Mouse (Mus musculus) limb, embryonic 13.5 days (tissue): ENCODE data around the gene Hyls1. TPM values are rescaled to one million over a fixed set of nuclear protein-coding genes. Genes with fewer than 3 reads are reported as not detected.

Source experiments
- ATAC-seq: fragments of 200-750 bp; cut with Nextera tagmentation; 2 replicates; pipeline ENCODE4 v1.8.0; 2017; ENCODE audit warnings: low read depth, moderate number of reproducible peaks, moderate TSS enrichment; ENCODE audit not compliant: low FRiP score
- H3K27ac ChIP-seq: fragments of 300-500 bp; sonication (generic); 2 replicates; pipeline ENCODE4 v1.5.1; 2015; ENCODE audit warnings: inconsistent platforms, mild to moderate bottlenecking, moderate library complexity
- H3K27me3 ChIP-seq: fragments of 300-500 bp; sonication (generic); 2 replicates; pipeline ENCODE4 v1.6.1; 2015; ENCODE audit warnings: mild to moderate bottlenecking, inconsistent platforms
- H3K36me3 ChIP-seq: fragments of 300-500 bp; sonication (generic); 2 replicates; pipeline ENCODE4 v1.6.1; 2015; ENCODE audit warnings: inconsistent platforms, mild to moderate bottlenecking, moderate library complexity
- H3K4me1 ChIP-seq: fragments of 300-500 bp; sonication (generic); 2 replicates; pipeline ENCODE4 v1.6.1; 2015; ENCODE audit warnings: inconsistent platforms
- H3K4me2 ChIP-seq: fragments of 300-500 bp; sonication (generic); replicated peaks from 2 replicates; pipeline ENCODE4 v1.6.1; 2015; ENCODE audit warnings: inconsistent platforms, mild to moderate bottlenecking, moderate library complexity
- H3K4me3 ChIP-seq: fragments of 300-500 bp; sonication (generic); 2 replicates; pipeline ENCODE4 v1.5.1; 2015; ENCODE audit warnings: moderate library complexity, mild to moderate bottlenecking, inconsistent platforms
- H3K9ac ChIP-seq: fragments of 300-500 bp; sonication (generic); 2 replicates; pipeline ENCODE4 v1.6.1; 2015; ENCODE audit warnings: mild to moderate bottlenecking, inconsistent platforms
- H3K9me3 ChIP-seq: fragments of 300-500 bp; sonication (generic); 2 replicates; pipeline ENCODE4 v1.6.1; 2016; ENCODE audit warnings: inconsistent platforms
- WGBS: fragments of 180-500 bp; shearing (Covaris S2); methylation state at CpG from one replicate; pipeline ENCODE4 v1.1.7; 2015; 5-methylcytosine and 5-hydroxymethylcytosine counted together
- polyA plus RNA-seq: library from polyadenylated mRNA; unstranded; fragments of >200 nt; fragmentation: Nextera tagmentation; extraction: Ambion mirVana; gene quantifications from 2 replicates; pipeline ENCODE4 v1.2.1, GENCODE M21; 2015

Gene Hyls1
- polyA plus RNA-seq, 1 experiment from 2014 or later: 18.2 TPM

- WGBS: 8% methylated on average over 6 of the region's 6 CpGs
- Histone ChIP-seq H3K27ac (no peak overlapping the region), H3K36me3 (no peaks in the 10 kb centered on the region), H3K9ac (no peak overlapping the region), H3K4me3 (no peak overlapping the region), H3K4me2 (no peak overlapping the region), H3K9me3 (no peaks in the 10 kb centered on the region), H3K4me1 (peaks cover 11% of the 10 kb centered on the region), H3K27me3 (no peaks in the 10 kb centered on the region)
- ATAC-seq: peak; percentile 80
Observed at GRCm38 (mm10) chr9:35541488-35541887, 28.7 kb downstream of the Hyls1 start.

- Histone ChIP-seq H3K4me2 (no peak overlapping the region), H3K9me3 (no peaks in the 10 kb centered on the region), H3K27ac (no peak overlapping the region), H3K4me3 (no peak overlapping the region), H3K27me3 (no peaks in the 10 kb centered on the region), H3K36me3 (no peaks in the 10 kb centered on the region), H3K4me1 (peaks cover 11% of the 10 kb centered on the region), H3K9ac (no peak overlapping the region)
- no peak for ATAC-seq
- WGBS: 84% methylated on average over 5 of the region's 5 CpGs
Observed at GRCm38 (mm10) chr9:35541024-35541423, 29.2 kb downstream of the Hyls1 start.

- peaks cover 20% of the 10 kb centered on the region for H3K4me1 ChIP-seq
- H3K9me3 ChIP-seq: no peaks in the 10 kb centered on the region
- H3K27me3 ChIP-seq: no peaks in the 10 kb centered on the region
- no peak for ATAC-seq
- H3K9ac ChIP-seq: no peak overlapping the region; the same call in 1 of the 2 replicates
- H3K27ac ChIP-seq: no peak overlapping the region
- WGBS: 76% methylated on average over 13 of the region's 13 CpGs
- H3K4me3 ChIP-seq: no peak overlapping the region
- no peak overlapping the region for H3K4me2 ChIP-seq
- no peaks in the 10 kb centered on the region for H3K36me3 ChIP-seq
Observed at GRCm38 (mm10) chr9:35539001-35539750, 31.0 kb downstream of the Hyls1 start.

GRCm38 (mm10) chr9:35535876-35536275 is 34.3 kb downstream of the Hyls1 start:
- Histone ChIP-seq H3K9ac (no peak overlapping the region), H3K4me1 (peaks cover 49% of the 10 kb centered on the region), H3K27me3 (no peaks in the 10 kb centered on the region), H3K27ac (no peak overlapping the region), H3K4me2 (no peak overlapping the region), H3K9me3 (no peaks in the 10 kb centered on the region), H3K4me3 (no peak overlapping the region), H3K36me3 (no peaks in the 10 kb centered on the region)
- no peak for ATAC-seq
- 75% methylated on average over 4 of the region's 4 CpGs for WGBS

- H3K27ac ChIP-seq: peak overlapping the region; percentile 61
- H3K4me3 ChIP-seq: no peak overlapping the region
- H3K27me3 ChIP-seq: no peaks in the 10 kb centered on the region
- WGBS: 9% methylated on average over 2 of the region's 2 CpGs
- H3K36me3 ChIP-seq: no peaks in the 10 kb centered on the region
- H3K4me1 ChIP-seq: peaks cover 57% of the 10 kb centered on the region
- no peak overlapping the region for H3K9ac ChIP-seq
- peak; percentile 81 for ATAC-seq
- no peaks in the 10 kb centered on the region for H3K9me3 ChIP-seq
- no peak overlapping the region for H3K4me2 ChIP-seq
Observed at GRCm38 (mm10) chr9:35535110-35535509, 35.1 kb downstream of the Hyls1 start.

- Histone ChIP-seq H3K4me2 (no peak overlapping the region), H3K27ac (peak overlapping the region; percentile 63; the same call in 1 of the 2 replicates), H3K9me3 (no peaks in the 10 kb centered on the region), H3K4me1 (peaks cover 70% of the 10 kb centered on the region), H3K27me3 (no peaks in the 10 kb centered on the region), H3K36me3 (no peaks in the 10 kb centered on the region), H3K4me3 (no peak overlapping the region), H3K9ac (no peak overlapping the region)
- WGBS: 16% methylated on average over 9 of the region's 9 CpGs
- ATAC-seq: peak; percentile 25; the same call in 1 of the 2 replicates
Observed at GRCm38 (mm10) chr9:35533266-35533665, 36.9 kb downstream of the Hyls1 start.

- Histone ChIP-seq H3K4me2 (peak overlapping the region; percentile 38), H3K9me3 (no peaks in the 10 kb centered on the region), H3K9ac (no peak overlapping the region), H3K27me3 (no peaks in the 10 kb centered on the region), H3K4me1 (peaks cover 62% of the 10 kb centered on the region), H3K27ac (peak overlapping the region; percentile 78), H3K36me3 (no peaks in the 10 kb centered on the region), H3K4me3 (no peak overlapping the region)
- ATAC-seq: peak; percentile 65
- WGBS: 6% methylated on average over 1 of the region's 1 CpGs
Observed at GRCm38 (mm10) chr9:35529796-35530195, 40.4 kb downstream of the Hyls1 start.

GRCm38 (mm10) chr9:35529141-35529540 is 41.1 kb downstream of the Hyls1 start:
- Histone ChIP-seq H3K36me3 (no peaks in the 10 kb centered on the region), H3K9ac (no peak overlapping the region), H3K4me3 (no peak overlapping the region), H3K27me3 (no peaks in the 10 kb centered on the region), H3K4me2 (no peak overlapping the region), H3K27ac (peak overlapping the region; percentile 69; the same call in 1 of the 2 replicates), H3K9me3 (no peaks in the 10 kb centered on the region), H3K4me1 (peaks cover 64% of the 10 kb centered on the region)
- 17% methylated on average over 3 of the region's 3 CpGs for WGBS
- ATAC-seq: no peak

- peak overlapping the region; percentile 51 for H3K4me2 ChIP-seq
Observed at GRCm38 (mm10) chr9:35523941-35524411, 46.2 kb downstream of the Hyls1 start.

GRCm38 (mm10) chr9:35523541-35523940 is 46.7 kb downstream of the Hyls1 start:
- 12% methylated on average over 5 of the region's 5 CpGs for WGBS
- ATAC-seq: peak; percentile 91
- H3K27ac ChIP-seq: peak overlapping the region; percentile 92

More at GRCm38 (mm10) chr9:35523941-35524411, 46.2 kb downstream of the Hyls1 start:
- Histone ChIP-seq H3K27me3 (no peaks in the 10 kb centered on the region), H3K36me3 (no peaks in the 10 kb centered on the region), H3K4me1 (peaks cover 50% of the 10 kb centered on the region), H3K9ac (no peak overlapping the region), H3K9me3 (no peaks in the 10 kb centered on the region), H3K27ac (peak overlapping the region; percentile 92), H3K4me3 (0 out of 2 replicates have a peak overlapping the region, but pooled peaks have one; percentile 7)
- 14% methylated on average over 7 of the region's 7 CpGs for WGBS
- peak; percentile 84 for ATAC-seq

GRCm38 (mm10) chr9:35522821-35523515 is 47.2 kb downstream of the Hyls1 start:
- ATAC-seq: 0 out of 2 replicates have a peak, but pooled peaks have one; percentile 3
- H3K27ac ChIP-seq: peak overlapping the region; percentile 92
- no peak overlapping the region for H3K4me2 ChIP-seq
- H3K27me3 ChIP-seq: no peaks in the 10 kb centered on the region
- 53% methylated on average over 1 of the region's 1 CpGs for WGBS
- H3K4me1 ChIP-seq: peaks cover 41% of the 10 kb centered on the region
- no peak overlapping the region for H3K9ac ChIP-seq
- no peak overlapping the region for H3K4me3 ChIP-seq
- no peaks in the 10 kb centered on the region for H3K36me3 ChIP-seq
- H3K9me3 ChIP-seq: no peaks in the 10 kb centered on the region

More at GRCm38 (mm10) chr9:35523541-35523940, 46.7 kb downstream of the Hyls1 start:
- H3K4me3 ChIP-seq: no peak overlapping the region
- H3K27me3 ChIP-seq: no peaks in the 10 kb centered on the region
- no peaks in the 10 kb centered on the region for H3K9me3 ChIP-seq
- H3K4me1 ChIP-seq: peaks cover 45% of the 10 kb centered on the region
- peak overlapping the region; percentile 51 for H3K4me2 ChIP-seq
- H3K36me3 ChIP-seq: no peaks in the 10 kb centered on the region
- no peak overlapping the region for H3K9ac ChIP-seq

GRCm38 (mm10) chr9:35522241-35522640 is 48.0 kb downstream of the Hyls1 start:
- H3K4me1 ChIP-seq: peaks cover 39% of the 10 kb centered on the region
- H3K36me3 ChIP-seq: no peaks in the 10 kb centered on the region
- H3K9me3 ChIP-seq: no peaks in the 10 kb centered on the region
- no peak overlapping the region for H3K4me3 ChIP-seq
- no peak for ATAC-seq
- no peak overlapping the region for H3K4me2 ChIP-seq
- H3K9ac ChIP-seq: no peak overlapping the region
- H3K27me3 ChIP-seq: no peaks in the 10 kb centered on the region
- H3K27ac ChIP-seq: peak overlapping the region; percentile 92
- WGBS: 55% methylated on average over 2 of the region's 2 CpGs
